In the genomic region with DNA sequence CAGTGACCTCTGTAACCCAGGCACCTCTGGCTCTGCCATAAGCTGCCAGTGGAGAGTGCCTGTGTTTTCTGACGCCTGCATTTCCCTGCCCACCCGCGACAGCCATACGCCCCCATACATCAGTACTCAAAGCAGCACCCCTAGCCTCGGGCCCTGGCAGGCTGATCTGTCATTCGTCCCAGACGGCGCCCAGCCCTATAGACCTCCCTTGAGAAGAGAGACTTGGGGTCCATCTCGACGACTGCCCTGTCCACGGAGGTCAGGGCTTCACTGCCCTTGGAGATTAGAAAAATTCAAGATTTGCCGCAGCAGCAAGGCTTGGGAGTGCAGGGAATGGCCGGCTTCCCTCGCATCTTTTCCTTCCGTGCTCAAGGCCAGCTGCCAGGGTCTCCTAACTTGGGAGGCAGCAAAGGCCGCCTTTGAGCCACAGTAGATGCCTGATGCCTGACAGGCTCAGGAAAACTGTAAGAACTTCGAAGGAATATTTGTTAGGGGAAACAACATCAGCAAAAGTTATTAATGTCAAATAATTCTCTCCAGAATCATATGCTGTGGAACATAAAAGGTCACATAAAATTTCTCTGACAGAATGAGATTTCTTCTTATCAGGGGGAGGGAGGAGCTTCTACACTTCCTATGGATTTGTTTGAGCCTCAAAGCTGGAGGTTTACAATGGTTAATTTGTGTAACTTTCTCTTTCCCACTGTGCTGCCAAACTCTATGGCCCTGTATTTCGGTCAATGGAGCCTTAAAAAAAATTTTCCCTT, we compare ENCODE assay signal across 11 mouse cellular contexts. TPM values are rescaled to one million over a fixed set of nuclear protein-coding genes. Genes with fewer than 3 reads are reported as not detected.
DNase-seq lines count a peak whose midpoint lies in the region; ATAC-seq and TF ChIP-seq lines count a peak whose summit lies in the region.
"Had no signal": no experiment of that assay in that cellular context is flagged by ENCODE, and none has a peak within 500 bp of the region (broad histone marks: within the 10 kb centered on the region; RNA-seq: fewer than 3 reads in every experiment).

No protein-coding gene starts in this region.

- H3K9me3 ChIP-seq in E14TG2a.4 (ENCODE audit: low read length): no peaks in the 10 kb centered on the region
- no peaks in the 10 kb centered on the region for H3K9me3 ChIP-seq in forebrain, postnatal 0 days (ENCODE audit: low read length)
- no peaks in the 10 kb centered on the region for H3K9me3 ChIP-seq in midbrain, embryonic 12.5 days

- peak overlapping the region; percentile 85 for H3K27ac ChIP-seq in forebrain, postnatal 0 days (ENCODE audit: low read depth, low read length)
- peak overlapping the region; percentile 98 for H3K27ac ChIP-seq in midbrain, embryonic 12.5 days (replicated peaks)
- H3K27ac ChIP-seq: liver, embryonic 14.5 days had no signal

- H3K9ac ChIP-seq in forebrain, postnatal 0 days: peak overlapping the region; percentile 56
- peak overlapping the region; percentile 80 for H3K9ac ChIP-seq in midbrain, embryonic 12.5 days (replicated peaks)
- H3K9ac ChIP-seq: liver, embryonic 14.5 days had no signal

- TF ChIP-seq POLR2A in brain, embryonic 14.5 days (IDR thresholded peaks at IDR 0.05; ENCODE audit: borderline replicate concordance, extremely low read depth, insufficient read depth, insufficient read length, poor library complexity, severe bottlenecking): no peak

- TF ChIP-seq CTCF in E14TG2a.4 (conservative IDR thresholded peaks at IDR 0.05; ENCODE audit: low read length): no peak
- no peak for TF ChIP-seq CTCF in brain, embryonic 14.5 days (IDR thresholded peaks at IDR 0.05; ENCODE audit: borderline replicate concordance, extremely low read depth, insufficient read depth, insufficient read length)
- no peak for TF ChIP-seq CTCF in forebrain, postnatal 0 days (IDR thresholded peaks at IDR 0.05; ENCODE audit: low read depth)

- peak overlapping the region; percentile 94 for H3K4me2 ChIP-seq in forebrain, postnatal 0 days (ENCODE audit: low read depth)
- peak overlapping the region; percentile 77 for H3K4me2 ChIP-seq in midbrain, embryonic 12.5 days (replicated peaks)

- DNase-seq in brain, embryonic 14.5 days (ENCODE audit: low read depth): peak; percentile 64
- DNase-seq in forebrain, postnatal 0 days: peak; percentile 45
- no peak for DNase-seq in thymus, postnatal 14 days
- DNase-seq in left cerebral cortex, adult 8-10 months (ENCODE audit: low spot score in 2 of 2): no peak

- peak overlapping the region; percentile 46 for H3K4me3 ChIP-seq in E14TG2a.4 (replicated peaks; ENCODE audit: low read length)
- peak overlapping the region; percentile 90 for H3K4me3 ChIP-seq in forebrain, postnatal 0 days (ENCODE audit: low read depth, low read length)
- H3K4me3 ChIP-seq in midbrain, embryonic 12.5 days: peak overlapping the region; percentile 74

- peaks cover 73% of the 10 kb centered on the region for H3K27me3 ChIP-seq in E14TG2a.4 (ENCODE audit: insufficient read depth, low read length)
- no peaks in the 10 kb centered on the region for H3K27me3 ChIP-seq in forebrain, postnatal 0 days (ENCODE audit: insufficient read depth, low read length)
- H3K27me3 ChIP-seq in midbrain, embryonic 12.5 days: no peaks in the 10 kb centered on the region
- H3K27me3 ChIP-seq: CH12.LX had no signal

- H3K36me3 ChIP-seq in E14TG2a.4 (ENCODE audit: insufficient read depth, low read length): no peaks in the 10 kb centered on the region
- H3K36me3 ChIP-seq in forebrain, postnatal 0 days (ENCODE audit: insufficient read depth): no peaks in the 10 kb centered on the region
- H3K36me3 ChIP-seq in midbrain, embryonic 12.5 days: no peaks in the 10 kb centered on the region

- H3K4me1 ChIP-seq in E14TG2a.4 (replicated peaks; ENCODE audit: low read depth, low read length): peaks cover 29% of the 10 kb centered on the region
- H3K4me1 ChIP-seq in forebrain, postnatal 0 days (ENCODE audit: insufficient read depth): 0 out of 2 replicates have a peak, but pooled peaks cover 4% of the 10 kb centered on the region
- peaks cover 30% of the 10 kb centered on the region for H3K4me1 ChIP-seq in midbrain, embryonic 12.5 days

- ATAC-seq in forebrain, postnatal 0 days: no peak
- ATAC-seq in midbrain, embryonic 12.5 days (ENCODE audit: low FRiP score, low read depth): no peak
- ATAC-seq in cerebellum, adult (ENCODE audit: insufficient number of reproducible peaks, low FRiP score, low TSS enrichment): no peak
- ATAC-seq in inflammation-experienced regulatory T-cells, adult 6 months: no peak
- ATAC-seq: intestine, embryonic 16.5 days had no signal

- 11% methylated on average over 18 of the region's 18 CpGs for WGBS in forebrain, postnatal 0 days
- WGBS in midbrain, embryonic 12.5 days: 1% methylated on average over 18 of the region's 18 CpGs

RNA-seq across cellular contexts. Expression of a gene that starts 7.9 kb away (rescaled TPM):
- polyA plus RNA-seq in brain, embryonic 14.5 days (2012; rRNA removed): 38.3 and 46.4 TPM in 2 replicates
- total RNA-seq in forebrain, postnatal 0 days (2014; rRNA removed): 35.2 and 35.6 TPM in 2 replicates
- polyA plus RNA-seq in forebrain, postnatal 0 days (2015; fragmentation: Nextera tagmentation; extraction: Ambion mirVana): 11.4 and 13.7 TPM in 2 replicates
- 79.8 and 91.9 TPM in 2 replicates for polyA plus RNA-seq in midbrain, embryonic 12.5 days (2016; fragmentation: Nextera tagmentation; extraction: Ambion mirVana)
- 10 to 100 TPM; 20.5 to 24.2 (median 22.6) TPM for total RNA-seq in left cerebral cortex, adult 8-10 months (2022)
- under 1 TPM in 2 of 3 experiments, not detected in 1; 0.05 to 0.09 TPM for polyA plus RNA-seq in inflammation-experienced regulatory T-cells, adult 6 months (2017; shearing (Covaris generic))
- total RNA-seq: CH12.LX had no signal
- polyA plus RNA-seq: intestine, embryonic 16.5 days; liver, embryonic 14.5 days had no signal

Comparison
In these comparisons a context has a peak if more than half of its experiments do, and no peak if none do; other contexts are left out.
1. DNase-seq: peak in brain, embryonic 14.5 days (single experiment) and forebrain, postnatal 0 days (single experiment); none in thymus, postnatal 14 days (single experiment) and left cerebral cortex, adult 8-10 months (0 of 2).
2. RNA of a gene that starts 7.9 kb away (polyA plus RNA-seq): 79.8 to 91.9 TPM in midbrain, embryonic 12.5 days, 38.3 to 46.4 TPM in brain, embryonic 14.5 days and 11.4 to 13.7 TPM in forebrain, postnatal 0 days; 0.05 to 0.09 TPM in inflammation-experienced regulatory T-cells, adult 6 months; every median in the first group is over 10 times any median in the second.
3. Peak in every context shown above with its lines, with median percentiles within 50 percentile points of each other: H3K4me3 ChIP-seq.